Mouse (Mus musculus) olfactory bulb, adult 2 months (tissue): ENCODE results near the gene Stoml2.

Experiments
- CTCF ChIP-seq: fragments of 200-500 bp; IDR thresholded peaks from 2 replicates; pipeline ENCODE4 v1.5.1; 2012; ENCODE audit warnings: low read depth, mild to moderate bottlenecking, low read length, moderate library complexity; ENCODE audit not compliant: insufficient read depth
- POLR2A ChIP-seq: fragments of 200-500 bp; IDR thresholded peaks from 2 replicates; pipeline ENCODE4 v1.6.1; 2012; ENCODE audit warnings: mild to moderate bottlenecking, low read depth, low read length, moderate library complexity; ENCODE audit not compliant: insufficient read depth

DNA sequence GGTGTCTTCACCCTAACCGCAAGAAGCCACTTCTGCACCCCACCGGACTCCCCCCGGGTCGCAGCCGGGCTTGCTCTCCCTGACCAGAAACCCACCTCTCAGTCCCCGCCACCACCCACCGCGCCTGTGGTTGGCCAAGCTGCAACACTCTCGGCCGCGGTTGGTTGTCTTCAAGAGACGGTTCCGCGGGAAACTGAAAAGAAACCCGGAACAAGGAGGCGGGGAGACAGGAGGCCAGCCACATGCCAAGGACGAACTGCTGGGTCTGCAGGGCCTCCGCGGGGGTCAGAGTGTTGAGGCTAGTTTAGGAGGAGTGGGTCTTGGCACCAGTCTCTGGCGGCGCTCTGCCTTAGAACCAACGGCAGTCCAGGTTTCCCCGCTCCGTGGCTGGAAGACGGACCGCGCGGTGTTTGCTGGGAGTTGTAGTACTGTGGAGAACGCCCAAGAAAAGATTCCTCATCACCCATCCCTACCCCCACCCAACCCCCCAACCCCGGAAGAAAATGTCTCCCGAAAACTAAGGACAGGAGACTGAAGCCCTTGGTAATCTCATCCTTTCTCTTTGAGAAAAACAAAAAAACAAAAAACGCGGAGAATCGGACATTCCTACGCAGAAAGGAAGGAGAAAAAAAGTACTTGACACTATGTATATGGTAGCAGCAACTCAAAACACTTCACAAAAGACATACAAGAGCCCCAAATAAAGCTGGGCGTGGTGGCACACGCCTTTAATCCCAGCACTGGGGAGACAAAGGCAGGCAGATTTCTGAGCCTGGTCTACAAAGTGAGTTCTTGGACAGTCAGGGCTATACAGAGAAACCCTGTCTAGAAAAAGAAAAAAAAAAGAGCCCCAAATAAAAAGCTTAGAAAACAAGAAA is 21.1 kb downstream of the Stoml2 start, which contains the start of gene Fancg:
- TF ChIP-seq CTCF (no peak), POLR2A (no peak)
